Comparison of ENCODE assay signal across 8 mouse cellular contexts in the genomic region with DNA sequence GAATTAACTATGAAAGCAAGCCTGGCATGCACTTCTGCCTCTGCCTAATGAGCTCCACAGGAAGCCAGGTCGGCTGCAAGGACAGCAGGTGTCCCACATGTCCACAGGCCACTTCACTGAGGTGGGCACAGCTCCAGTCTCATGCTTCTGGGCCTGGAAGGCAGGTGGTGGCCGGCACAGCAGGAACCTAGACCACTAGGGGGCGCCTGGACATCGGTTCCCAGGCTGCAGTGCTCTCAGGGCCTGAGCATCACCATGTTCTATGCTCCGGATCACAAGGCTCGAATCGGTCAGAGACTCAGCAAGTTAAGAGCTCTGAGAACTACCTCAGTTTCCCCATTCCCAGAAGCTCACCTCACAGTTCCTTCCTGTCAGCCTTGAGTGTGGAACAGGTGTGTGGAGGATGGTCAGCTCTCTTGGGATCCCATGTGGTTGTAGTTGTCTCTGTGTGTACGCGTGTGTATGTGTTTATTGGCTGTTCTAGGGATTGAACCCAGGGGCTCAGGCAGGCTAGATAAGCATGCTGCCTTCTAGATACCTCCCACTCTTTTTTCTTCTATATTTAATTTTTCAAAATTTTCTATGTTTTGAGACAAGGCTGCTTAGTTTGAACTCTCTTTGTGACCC.
DNase-seq lines count a peak whose midpoint lies in the region; ATAC-seq lines count a peak whose summit lies in the region.

No protein-coding gene starts in this region.

- H3K9me3 ChIP-seq in embryonic facial prominence, embryonic 11.5 days (replicated peaks; ENCODE audit: control insufficient read depth, low read length) = no peaks in the 10 kb centered on the region
- H3K9me3 ChIP-seq in kidney, embryonic 15.5 days (replicated peaks) = no peaks in the 10 kb centered on the region

- H3K9ac ChIP-seq in embryonic facial prominence, embryonic 11.5 days (replicated peaks; ENCODE audit: low read length) = no peak overlapping the region
- H3K9ac ChIP-seq in kidney, embryonic 15.5 days = no peak overlapping the region

- H3K36me3 ChIP-seq in embryonic facial prominence, embryonic 11.5 days (replicated peaks; ENCODE audit: control insufficient read depth, insufficient read depth, low read depth, low read length) = no peaks in the 10 kb centered on the region
- H3K36me3 ChIP-seq in kidney, embryonic 15.5 days = no peaks in the 10 kb centered on the region
- no peaks in the 10 kb centered on the region for H3K36me3 ChIP-seq in splenic B cell, adult 2 months (ENCODE audit: control insufficient read depth, insufficient read depth, low read length, poor library complexity, severe bottlenecking)

- no peak overlapping the region for H3K27ac ChIP-seq in embryonic facial prominence, embryonic 11.5 days (replicated peaks; ENCODE audit: low read depth, low read length)
- H3K27ac ChIP-seq in kidney, embryonic 15.5 days = no peak overlapping the region

- no peaks in the 10 kb centered on the region for H3K27me3 ChIP-seq in embryonic facial prominence, embryonic 11.5 days (ENCODE audit: control insufficient read depth, insufficient read depth, low read length)
- no peaks in the 10 kb centered on the region for H3K27me3 ChIP-seq in kidney, embryonic 15.5 days
- H3K27me3 ChIP-seq in splenic B cell, adult 2 months (ENCODE audit: control insufficient read depth, insufficient read depth, low read length, poor library complexity, severe bottlenecking) = no peaks in the 10 kb centered on the region

- 35% methylated on average over 9 of the region's 9 CpGs for WGBS in embryonic facial prominence, embryonic 11.5 days
- 32% methylated on average over 9 of the region's 9 CpGs for WGBS in kidney, embryonic 15.5 days

- H3K4me2 ChIP-seq in embryonic facial prominence, embryonic 11.5 days (ENCODE audit: low read depth, low read length) = no peak overlapping the region
- H3K4me2 ChIP-seq in kidney, embryonic 15.5 days = no peak overlapping the region

- ATAC-seq in embryonic facial prominence, embryonic 11.5 days (replicated peaks; ENCODE audit: insufficient number of reproducible peaks, low FRiP score, low TSS enrichment, low read depth) = peak; percentile 90
- ATAC-seq in kidney, embryonic 15.5 days (replicated peaks; ENCODE audit: low FRiP score) = peak; percentile 87

- no peak overlapping the region for H3K4me3 ChIP-seq in embryonic facial prominence, embryonic 11.5 days (ENCODE audit: low read depth, low read length)
- no peak overlapping the region for H3K4me3 ChIP-seq in kidney, embryonic 15.5 days (replicated peaks)

- no peaks in the 10 kb centered on the region for H3K4me1 ChIP-seq in embryonic facial prominence, embryonic 11.5 days (ENCODE audit: control insufficient read depth, insufficient read depth, low read length)
- H3K4me1 ChIP-seq in kidney, embryonic 15.5 days = no peaks in the 10 kb centered on the region

- peak; percentile 53 for DNase-seq in 416B (ENCODE audit: low read depth)
- DNase-seq in adrenal gland, postnatal 25 days = peak; percentile 78
- DNase-seq in embryonic facial prominence, embryonic 11.5 days (ENCODE audit: low spot score) = peak; percentile 81
- DNase-seq in heart, adult 8-10 months (ENCODE audit: low spot score) = peak; percentile 38
- peak; percentile 69 for DNase-seq in liver
- peak; percentile 9 to 36 for DNase-seq in natural killer cell, adult 2 months (ENCODE audit: low spot score in 2 of 2)
- peak; percentile 41 for DNase-seq in splenic B cell, adult 2 months (ENCODE audit: low read depth, low spot score)

Comparison
In these comparisons a context has a peak if more than half of its experiments do, and no peak if none do; other contexts are left out.
1. DNase-seq: peak in every context shown above with its lines; median percentile 81 in embryonic facial prominence, embryonic 11.5 days; 78 in adrenal gland, postnatal 25 days; 69 in liver; 53 in 416B; 41 in splenic B cell, adult 2 months; 38 in heart, adult 8-10 months; 22 in natural killer cell, adult 2 months.